Mouse (Mus musculus) adrenal gland, adult 8-10 months (tissue): ENCODE data around the gene Zfp800. TPM values are rescaled to one million over a fixed set of nuclear protein-coding genes. Genes with fewer than 3 reads are reported as not detected.

Experiments
- DNase-seq: peaks from one replicate; pipeline ENCODE4 v3.0.0; 2022
- total RNA-seq, 4 experiments: library from RNA; stranded (reverse); gene quantifications; 2 replicates each; pipeline ENCODE4 v1.2.4; 2022

Gene Zfp800
- total RNA-seq, result 10 to 100 TPM; 23.5 to 27.8 (median 23.9) TPM

GRCm38 (mm10) chr6:28397681-28398203, at the start of gene Zfp800:
Zfp800 (minus strand) TSS chr6:28398005.
- DNase-seq, result no peak

- no peak for DNase-seq
These were observed 33.7 kb upstream of the Zfp800 start for GRCm38 (mm10) chr6:28431538-28431855.

GRCm38 (mm10) chr6:28430795-28431537, 33.2 kb upstream of the Zfp800 start:
- DNase-seq, result no peak

- DNase-seq, result no peak
These were observed 32.1 kb upstream of the Zfp800 start for GRCm38 (mm10) chr6:28429870-28430269.

GRCm38 (mm10) chr6:28428290-28428689, 30.5 kb upstream of the Zfp800 start, which contains the start of gene Gcc1:
Gcc1 (minus strand) TSS chr6:28428390.
- DNase-seq, result no peak

- no peak for DNase-seq
These were observed 29.5 kb upstream of the Zfp800 start, which contains the start of gene Fscn3 for GRCm38 (mm10) chr6:28427096-28427839. Fscn3 (plus strand) TSS chr6:28427789.

- DNase-seq, result no peak
These were observed 27.2 kb upstream of the Zfp800 start for GRCm38 (mm10) chr6:28425019-28425418.

GRCm38 (mm10) chr6:28423767-28424695, 26.2 kb upstream of the Zfp800 start:
- DNase-seq, result peak; percentile 44

- peak; percentile 88 for DNase-seq
These were observed 25.5 kb upstream of the Zfp800 start, which contains the start of gene Arf5 for GRCm38 (mm10) chr6:28423313-28423712. Arf5 (plus strand) TSS chr6:28423560.

- DNase-seq, result no peak
These were observed 25.0 kb upstream of the Zfp800 start for GRCm38 (mm10) chr6:28422651-28423290.

- peak; percentile 96 for DNase-seq
These were observed 23.7 kb upstream of the Zfp800 start for GRCm38 (mm10) chr6:28421469-28422000.

- no peak for DNase-seq
These were observed 23.1 kb upstream of the Zfp800 start for GRCm38 (mm10) chr6:28420865-28421264.

GRCm38 (mm10) chr6:28420361-28420760, 22.6 kb upstream of the Zfp800 start:
- DNase-seq, result no peak

- DNase-seq, result no peak
These were observed 21.9 kb upstream of the Zfp800 start for GRCm38 (mm10) chr6:28419673-28420072.

- peak; percentile 76 for DNase-seq
These were observed 20.6 kb upstream of the Zfp800 start for GRCm38 (mm10) chr6:28418449-28418848.

GRCm38 (mm10) chr6:28416981-28417380, 19.2 kb upstream of the Zfp800 start:
- no peak for DNase-seq

GRCm38 (mm10) chr6:28411236-28411635, 13.4 kb upstream of the Zfp800 start:
- DNase-seq, result no peak

- no peak for DNase-seq
These were observed 12.2 kb upstream of the Zfp800 start for GRCm38 (mm10) chr6:28410053-28410452.

GRCm38 (mm10) chr6:28399791-28400190, 2.0 kb upstream of the Zfp800 start:
- DNase-seq, result no peak

GRCm38 (mm10) chr6:28398726-28399125, 921 bp upstream of the Zfp800 start:
- DNase-seq, result no peak

GRCm38 (mm10) chr6:28396853-28397457, 850 bp downstream of the Zfp800 start:
- no peak for DNase-seq
